Mouse (Mus musculus) lung, embryonic 14.5 days (tissue): ENCODE data around the gene Chn2. TPM values are rescaled to one million over a fixed set of nuclear protein-coding genes. Genes with fewer than 3 reads are reported as not detected.

Source experiments
- ATAC-seq: fragments of 200-750 bp; cut with Nextera tagmentation; 2 replicates; pipeline ENCODE4 v1.8.0; 2017; ENCODE audit warnings: mild to moderate bottlenecking, moderate TSS enrichment, moderate library complexity; ENCODE audit not compliant: insufficient read depth
- DNase-seq: peaks from one replicate; pipeline ENCODE4 v3.0.0-alpha.2; 2015
- H3K27ac ChIP-seq: fragments of 300-500 bp; sonication (generic); 2 replicates; pipeline ENCODE4 v1.5.1; 2014; ENCODE audit warnings: low read depth, mild to moderate bottlenecking, moderate library complexity
- H3K27me3 ChIP-seq: fragments of 300-500 bp; sonication (generic); 2 replicates; pipeline ENCODE4 v1.6.1; 2014; ENCODE audit warnings: low read length, control low read depth; ENCODE audit not compliant: insufficient read depth
- H3K36me3 ChIP-seq: fragments of 300-500 bp; sonication (generic); 2 replicates; pipeline ENCODE4 v1.6.1; 2014; ENCODE audit warnings: control low read depth; ENCODE audit not compliant: insufficient read depth
- H3K4me1 ChIP-seq: fragments of 300-500 bp; sonication (generic); 2 replicates; pipeline ENCODE4 v1.6.1; 2014; ENCODE audit warnings: antibody characterized with exemption, control low read depth; ENCODE audit not compliant: insufficient read depth
- H3K4me2 ChIP-seq: fragments of 300-500 bp; sonication (generic); 2 replicates; pipeline ENCODE4 v1.6.1; 2014; ENCODE audit warnings: mild to moderate bottlenecking
- H3K4me3 ChIP-seq: fragments of 300-500 bp; sonication (generic); 2 replicates; pipeline ENCODE4 v1.5.1; 2014; ENCODE audit warnings: low read depth, low read length
- H3K9ac ChIP-seq: fragments of 300-500 bp; sonication (generic); 2 replicates; pipeline ENCODE4 v1.6.1; 2014
- H3K9me3 ChIP-seq: fragments of 300-500 bp; sonication (generic); 2 replicates; pipeline ENCODE4 v1.6.1; 2016; ENCODE audit warnings: low read depth, low read length, control low read depth
- CTCF ChIP-seq: IDR thresholded peaks from 2 replicates; pipeline ENCODE4 v1.5.1; 2016; ENCODE audit warnings: antibody characterized with exemption, low read depth
- WGBS: fragments of 180-500 bp; shearing (Covaris S2); extraction: QIAGEN DNeasy Blood & Tissue Kit; methylation state at CpG from one replicate; pipeline ENCODE4 v1.1.7; 2014; 5-methylcytosine and 5-hydroxymethylcytosine counted together
- polyA plus RNA-seq: library from polyadenylated mRNA; unstranded; fragments of >200 nt; fragmentation: Nextera tagmentation; extraction: Ambion mirVana; gene quantifications from 2 replicates; pipeline ENCODE4 v1.2.1, GENCODE M21; 2014

Gene Chn2
- polyA plus RNA-seq, 1 experiment from 2014 or later: 18.1 TPM

- Histone ChIP-seq H3K36me3 (no peaks in the 10 kb centered on the region), H3K4me3 (no peak overlapping the region), H3K9ac (no peak overlapping the region; the same call in 1 of the 2 replicates), H3K9me3 (no peaks in the 10 kb centered on the region), H3K27ac (peak overlapping the region; percentile 61; the same call in 1 of the 2 replicates), H3K4me1 (peaks cover 15% of the 10 kb centered on the region), H3K27me3 (peaks cover under 1% of the 10 kb centered on the region; the same call in 1 of the 2 replicates), H3K4me2 (no peak overlapping the region)
- WGBS: 33% methylated on average over 5 of the region's 5 CpGs
- ATAC-seq (no peak), DNase-seq (peak; percentile 81)
- TF ChIP-seq CTCF: no peak
Observed at GRCm38 (mm10) chr6:54162321-54162720, 123.0 kb downstream of the Chn2 start.

DNA sequence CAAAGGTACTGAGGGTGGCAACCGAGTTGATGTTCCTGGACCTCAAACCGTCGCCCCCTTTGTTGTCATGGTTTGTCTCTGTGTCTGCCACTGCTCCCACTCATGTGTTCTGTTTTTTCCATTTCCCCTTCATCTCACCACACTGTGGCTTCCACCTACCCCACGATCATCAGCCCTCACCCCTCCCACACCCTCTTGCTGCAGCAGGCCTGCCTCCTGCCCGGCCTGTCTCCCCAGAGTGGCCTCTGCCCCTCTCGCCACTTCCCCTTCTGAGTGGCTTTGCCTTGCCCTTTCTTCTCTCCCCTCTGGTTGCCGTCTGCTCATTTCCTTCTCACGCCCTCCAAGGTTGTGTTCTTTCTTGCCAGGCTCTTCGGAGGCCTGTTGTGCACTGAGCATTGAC lies 123.4 kb downstream of the Chn2 start:
- Histone ChIP-seq H3K27me3 (peaks cover 3% of the 10 kb centered on the region; the same call in 1 of the 2 replicates), H3K9me3 (no peaks in the 10 kb centered on the region), H3K27ac (peak overlapping the region; percentile 61; the same call in 1 of the 2 replicates), H3K4me1 (peaks cover 15% of the 10 kb centered on the region), H3K4me3 (no peak overlapping the region), H3K9ac (no peak overlapping the region; the same call in 1 of the 2 replicates), H3K4me2 (no peak overlapping the region), H3K36me3 (no peaks in the 10 kb centered on the region)
- DNase-seq: peak; percentile 22
- ATAC-seq: no peak
- WGBS: 55% methylated on average over 9 of the region's 9 CpGs
- no peak for TF ChIP-seq CTCF

GRCm38 (mm10) chr6:54163702-54164101 lies 124.3 kb downstream of the Chn2 start:
- no peak for ATAC-seq
- Histone ChIP-seq H3K36me3 (no peaks in the 10 kb centered on the region), H3K27me3 (peaks cover 3% of the 10 kb centered on the region; the same call in 1 of the 2 replicates), H3K9me3 (no peaks in the 10 kb centered on the region), H3K4me3 (no peak overlapping the region), H3K27ac (no peak overlapping the region), H3K4me1 (peaks cover 12% of the 10 kb centered on the region), H3K9ac (no peak overlapping the region), H3K4me2 (no peak overlapping the region)
- no peak for DNase-seq
- TF ChIP-seq CTCF: no peak

- Histone ChIP-seq H3K4me2 (no peak overlapping the region), H3K4me1 (peaks cover 12% of the 10 kb centered on the region), H3K4me3 (no peak overlapping the region), H3K9ac (no peak overlapping the region), H3K36me3 (no peaks in the 10 kb centered on the region), H3K27me3 (peaks cover 3% of the 10 kb centered on the region; the same call in 1 of the 2 replicates), H3K27ac (no peak overlapping the region), H3K9me3 (no peaks in the 10 kb centered on the region)
- peak; percentile 66 for DNase-seq
- 47% methylated on average over 4 of the region's 4 CpGs for WGBS
- peak; percentile 66 for TF ChIP-seq CTCF
- no peak for ATAC-seq
Observed at GRCm38 (mm10) chr6:54164777-54165176, 125.4 kb downstream of the Chn2 start.

- peaks cover 3% of the 10 kb centered on the region; the same call in 1 of the 2 replicates for H3K27me3 ChIP-seq
- no peak overlapping the region for H3K27ac ChIP-seq
- H3K36me3 ChIP-seq: no peaks in the 10 kb centered on the region
- H3K4me3 ChIP-seq: no peak overlapping the region
- TF ChIP-seq CTCF: no peak
- H3K9ac ChIP-seq: no peak overlapping the region
- 85% methylated on average over 7 of the region's 7 CpGs for WGBS
- peaks cover 12% of the 10 kb centered on the region for H3K4me1 ChIP-seq
- H3K9me3 ChIP-seq: no peaks in the 10 kb centered on the region
- no peak overlapping the region for H3K4me2 ChIP-seq
- DNase-seq (no peak), ATAC-seq (no peak)
Observed at GRCm38 (mm10) chr6:54165246-54165645, 125.9 kb downstream of the Chn2 start.

- ATAC-seq: no peak
- 84% methylated on average over 4 of the region's 4 CpGs for WGBS
Observed at GRCm38 (mm10) chr6:54165863-54166262, 126.5 kb downstream of the Chn2 start.

GRCm38 (mm10) chr6:54166991-54167546 lies 127.7 kb downstream of the Chn2 start:
- ATAC-seq (no peak), DNase-seq (no peak)
- H3K4me3 ChIP-seq: no peak overlapping the region
- H3K9me3 ChIP-seq: no peaks in the 10 kb centered on the region
- H3K4me2 ChIP-seq: no peak overlapping the region
- no peaks in the 10 kb centered on the region for H3K36me3 ChIP-seq
- WGBS: 53% methylated on average over 7 of the region's 7 CpGs
- H3K27me3 ChIP-seq: peaks cover 3% of the 10 kb centered on the region; the same call in 1 of the 2 replicates
- no peak for TF ChIP-seq CTCF
- no peak overlapping the region for H3K27ac ChIP-seq
- peaks cover 12% of the 10 kb centered on the region for H3K4me1 ChIP-seq
- H3K9ac ChIP-seq: no peak overlapping the region

More at GRCm38 (mm10) chr6:54165863-54166262, 126.5 kb downstream of the Chn2 start:
- no peak for DNase-seq
- no peaks in the 10 kb centered on the region for H3K9me3 ChIP-seq
- H3K36me3 ChIP-seq: no peaks in the 10 kb centered on the region
- H3K27ac ChIP-seq: no peak overlapping the region
- H3K4me1 ChIP-seq: peaks cover 12% of the 10 kb centered on the region
- no peak overlapping the region for H3K4me3 ChIP-seq
- no peak overlapping the region for H3K4me2 ChIP-seq
- peaks cover 3% of the 10 kb centered on the region; the same call in 1 of the 2 replicates for H3K27me3 ChIP-seq
- H3K9ac ChIP-seq: no peak overlapping the region
- TF ChIP-seq CTCF: no peak
